Mouse (Mus musculus) MEL (cell line): ENCODE data around the gene Islr2.

ENCODE experiments used
- CTCF ChIP-seq, 3 experiments: IDR thresholded peaks in 2 of 3; conservative IDR thresholded peaks in 1 of 3; 2 replicates each; pipeline ENCODE4 v1.5.1; 2011 to 2012; ENCODE audit warnings: low read length in 3 of 3, low read depth in 2 of 3, mild to moderate bottlenecking in 2 of 3, improper control_type of control experiment in 1 of 3, inconsistent platforms in 1 of 3, mixed read lengths in 1 of 3, moderate library complexity in 1 of 3; ENCODE audit not compliant: control insufficient read depth in 1 of 3, insufficient read depth in 1 of 3, poor library complexity in 1 of 3, severe bottlenecking in 1 of 3
- GATA1 ChIP-seq: IDR thresholded peaks from 2 replicates; pipeline ENCODE4 v1.6.1; 2011; ENCODE audit warnings: low read depth, low read length, improper control_type of control experiment
- NELFE ChIP-seq: IDR thresholded peaks from 2 replicates; pipeline ENCODE4 v1.6.1; 2011; ENCODE audit warnings: low read depth, low read length, improper control_type of control experiment
- SIN3A ChIP-seq: IDR thresholded peaks from 2 replicates; pipeline ENCODE4 v1.6.1; 2012; ENCODE audit warnings: low read length, improper control_type of control experiment, inconsistent platforms
- USF1 ChIP-seq: IDR thresholded peaks from 2 replicates; pipeline ENCODE4 v1.6.1; 2014; ENCODE audit warnings: low read depth, mild to moderate bottlenecking, inconsistent platforms, low read length, improper control_type of control experiment, moderate library complexity

DNA sequence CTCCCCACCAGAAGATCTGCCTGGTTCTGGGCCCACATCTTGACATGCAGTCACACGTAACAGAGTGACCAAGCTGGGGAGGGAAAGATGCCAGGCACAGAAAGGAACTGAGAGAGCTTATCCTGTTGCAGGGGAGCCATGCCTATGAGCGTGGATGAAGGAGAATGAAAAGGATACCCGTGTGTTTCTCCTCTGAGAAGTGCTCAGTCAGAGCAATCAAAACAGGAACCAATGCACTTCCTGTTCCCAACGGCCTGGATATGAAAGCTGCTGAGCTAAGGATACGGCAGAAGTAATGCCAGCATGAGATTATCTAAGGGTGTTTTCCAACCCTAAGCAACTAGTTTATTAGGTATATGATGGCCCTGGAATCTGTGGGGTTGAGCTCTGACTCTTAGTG is 28.3 kb upstream of the Islr2 start:
- TF ChIP-seq CTCF (IDR thresholded peaks at IDR 0.05 in 2 of 3, conservative IDR thresholded peaks at IDR 0.05 in 1 of 3; ENCODE audit: control insufficient read depth in 1 of 3, insufficient read depth in 1 of 3, low read depth in 2 of 3, low read length in 3 of 3, poor library complexity in 1 of 3, severe bottlenecking in 1 of 3) = no peak
- TF ChIP-seq NELFE = no peak
- no peak for TF ChIP-seq USF1
- no peak for TF ChIP-seq GATA1
- TF ChIP-seq SIN3A = peak; percentile 38; the same call in 1 of the 2 replicates
